Mouse (Mus musculus) kidney, embryonic 14.5 days (tissue): ENCODE measurements around the gene Lpp. TPM values are rescaled to one million over a fixed set of nuclear protein-coding genes. Genes with fewer than 3 reads are reported as not detected.

ENCODE experiments used
- ATAC-seq: fragments of 200-750 bp; cut with Nextera tagmentation; 2 replicates; pipeline ENCODE4 v1.8.0; 2017; ENCODE audit warnings: moderate number of reproducible peaks, mild to moderate bottlenecking, moderate TSS enrichment, moderate library complexity; ENCODE audit not compliant: low FRiP score, low TSS enrichment
- H3K27ac ChIP-seq: fragments of 300-500 bp; sonication (generic); 2 replicates; pipeline ENCODE4 v1.5.1; 2014; ENCODE audit warnings: low read depth, mild to moderate bottlenecking, low read length, moderate library complexity, mixed read lengths
- H3K27me3 ChIP-seq: fragments of 300-500 bp; sonication (generic); 2 replicates; pipeline ENCODE4 v1.6.1; 2014; ENCODE audit warnings: mild to moderate bottlenecking, low read length; ENCODE audit not compliant: control insufficient read depth, insufficient read depth
- H3K36me3 ChIP-seq: fragments of 300-500 bp; sonication (generic); 2 replicates; pipeline ENCODE4 v1.6.1; 2014; ENCODE audit warnings: low read length, mixed read lengths; ENCODE audit not compliant: control insufficient read depth, insufficient read depth
- H3K4me1 ChIP-seq: fragments of 300-500 bp; sonication (generic); 2 replicates; pipeline ENCODE4 v1.6.1; 2014; ENCODE audit warnings: low read length, mixed read lengths; ENCODE audit not compliant: control insufficient read depth, insufficient read depth
- H3K4me2 ChIP-seq: fragments of 300-500 bp; sonication (generic); replicated peaks from 2 replicates; pipeline ENCODE4 v1.6.1; 2014; ENCODE audit warnings: low read depth, mild to moderate bottlenecking, low read length
- H3K4me3 ChIP-seq: fragments of 300-500 bp; sonication (generic); 2 replicates; pipeline ENCODE4 v1.5.1; 2014; ENCODE audit warnings: mild to moderate bottlenecking, low read length
- H3K9ac ChIP-seq: fragments of 300-500 bp; sonication (generic); 2 replicates; pipeline ENCODE4 v1.6.1; 2014; ENCODE audit warnings: low read depth, mild to moderate bottlenecking, low read length, moderate library complexity
- H3K9me3 ChIP-seq: fragments of 300-500 bp; sonication (generic); 2 replicates; pipeline ENCODE4 v1.6.1; 2016; ENCODE audit warnings: low read length; ENCODE audit not compliant: control insufficient read depth
- WGBS: fragments of 180-500 bp; shearing (Covaris S2); extraction: QIAGEN DNeasy Blood & Tissue Kit; methylation state at CpG from one replicate; pipeline ENCODE4 v1.1.7; 2014; 5-methylcytosine and 5-hydroxymethylcytosine counted together
- polyA plus RNA-seq: library from polyadenylated mRNA; unstranded; fragments of >200 nt; fragmentation: Nextera tagmentation; extraction: Ambion mirVana; gene quantifications from 2 replicates; pipeline ENCODE4 v1.2.1, GENCODE M21; 2014

Lpp gene
- polyA plus RNA-seq, 1 experiment from 2014 or later: 49.2 TPM

DNA sequence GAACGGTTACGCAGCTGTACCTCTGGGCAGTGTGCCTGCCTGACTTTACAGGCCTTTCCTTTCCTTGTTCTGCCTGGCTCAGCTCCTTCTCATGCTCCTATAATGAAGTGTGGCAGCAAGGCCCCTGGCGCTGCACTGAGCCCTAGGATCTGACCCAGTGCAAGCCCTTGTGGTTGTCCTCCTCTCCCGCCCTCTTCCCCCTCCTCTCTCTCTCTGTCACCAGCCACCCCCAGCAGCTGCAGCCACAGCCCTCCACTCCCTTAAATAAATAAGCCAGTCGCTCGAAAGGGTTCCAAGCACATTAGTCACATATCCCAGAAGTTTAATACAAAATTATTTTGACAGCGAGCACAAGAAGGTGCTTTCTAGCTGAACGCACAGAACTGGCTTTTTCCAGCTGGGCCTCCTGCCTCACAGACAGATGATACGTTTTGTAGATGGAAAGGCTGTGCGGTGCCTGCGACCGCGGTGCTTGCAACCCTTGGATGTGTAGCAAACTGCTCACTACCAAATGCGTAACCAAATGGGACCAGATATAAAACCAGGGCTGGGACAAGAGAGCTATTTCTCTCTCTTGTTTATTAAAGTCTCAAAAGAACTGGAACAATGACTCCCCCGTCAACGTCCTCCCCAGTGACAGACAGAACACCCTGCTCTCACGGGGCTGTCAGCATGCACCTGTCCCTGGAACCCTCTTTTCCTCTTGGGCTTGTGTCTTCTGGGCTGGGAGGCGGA lies 97.6 kb downstream of the Lpp start:
- no peak overlapping the region for H3K4me2 ChIP-seq

DNA sequence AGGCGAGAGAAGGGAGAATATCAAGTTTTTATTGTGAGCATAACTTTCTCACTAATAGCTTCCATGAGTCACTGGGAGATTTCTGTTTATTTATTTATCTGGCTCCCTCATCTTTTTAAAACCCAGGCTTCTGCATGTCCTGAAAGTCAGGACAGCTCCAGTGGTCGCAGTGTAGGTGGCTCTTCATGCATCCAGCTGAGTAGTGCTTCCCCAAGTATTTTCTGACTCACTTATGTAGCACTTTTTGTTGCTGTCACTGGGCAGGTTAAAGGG lies 98.1 kb downstream of the Lpp start:
- no peak for ATAC-seq
- no peaks in the 10 kb centered on the region for H3K36me3 ChIP-seq
- no peaks in the 10 kb centered on the region for H3K9me3 ChIP-seq
- H3K9ac ChIP-seq: no peak overlapping the region
- no peaks in the 10 kb centered on the region for H3K27me3 ChIP-seq
- peaks cover 21% of the 10 kb centered on the region for H3K4me1 ChIP-seq
- no peak overlapping the region for H3K4me3 ChIP-seq
- H3K4me2 ChIP-seq: no peak overlapping the region
- WGBS: 54% methylated on average over 2 of the region's 2 CpGs
- H3K27ac ChIP-seq: no peak overlapping the region

More for the DNA sequence above, 97.6 kb downstream of the Lpp start:
- Histone ChIP-seq H3K4me3 (no peak overlapping the region), H3K27ac (peak overlapping the region; percentile 12; the same call in 1 of the 2 replicates), H3K9me3 (no peaks in the 10 kb centered on the region), H3K36me3 (no peaks in the 10 kb centered on the region), H3K4me1 (peaks cover 21% of the 10 kb centered on the region), H3K9ac (no peak overlapping the region), H3K27me3 (no peaks in the 10 kb centered on the region)
- peak; percentile 58; the same call in 1 of the 2 replicates for ATAC-seq
- 42% methylated on average over 18 of the region's 18 CpGs for WGBS

DNA sequence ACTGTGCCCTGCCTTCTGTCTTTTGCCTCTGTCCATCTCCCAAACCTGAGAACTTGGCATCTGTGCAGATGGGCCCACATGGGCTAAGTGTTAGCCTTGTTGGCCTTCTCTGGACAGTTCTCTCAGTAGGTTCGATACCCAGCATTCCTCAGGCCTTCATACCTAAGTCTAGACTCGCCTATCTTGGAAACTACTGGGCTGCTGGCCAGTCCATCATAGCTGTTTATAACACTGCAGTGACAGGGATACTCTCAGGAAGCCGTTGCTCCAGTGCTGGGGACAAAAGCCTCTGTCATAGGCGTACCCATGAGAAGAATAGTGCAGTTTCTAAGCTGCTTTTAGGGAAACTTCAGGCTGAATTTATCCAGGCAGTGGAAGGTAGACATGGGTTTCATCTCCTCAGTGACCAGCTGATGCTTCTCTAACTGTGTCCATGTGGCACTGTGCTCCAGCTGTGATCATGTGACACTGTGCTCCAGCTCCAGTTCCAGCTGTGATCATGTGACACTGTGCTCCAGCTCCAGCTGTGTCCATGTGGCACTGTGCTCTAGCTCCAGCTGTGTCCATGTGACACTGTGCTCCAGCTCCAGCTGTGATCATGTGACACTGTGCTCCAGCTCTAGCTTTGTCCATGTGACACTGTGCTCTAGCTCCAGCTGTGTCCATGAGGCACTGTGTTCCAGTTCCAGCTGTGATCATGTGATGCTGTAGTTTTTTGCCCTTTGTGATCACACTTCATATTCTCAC lies 99.1 kb downstream of the Lpp start:
- Histone ChIP-seq H3K4me1 (peaks cover 21% of the 10 kb centered on the region), H3K27me3 (no peaks in the 10 kb centered on the region), H3K4me3 (no peak overlapping the region), H3K27ac (no peak overlapping the region), H3K9ac (no peak overlapping the region), H3K9me3 (no peaks in the 10 kb centered on the region), H3K36me3 (no peaks in the 10 kb centered on the region), H3K4me2 (no peak overlapping the region)
- no peak for ATAC-seq
- 77% methylated on average over 4 of the region's 4 CpGs for WGBS

DNA sequence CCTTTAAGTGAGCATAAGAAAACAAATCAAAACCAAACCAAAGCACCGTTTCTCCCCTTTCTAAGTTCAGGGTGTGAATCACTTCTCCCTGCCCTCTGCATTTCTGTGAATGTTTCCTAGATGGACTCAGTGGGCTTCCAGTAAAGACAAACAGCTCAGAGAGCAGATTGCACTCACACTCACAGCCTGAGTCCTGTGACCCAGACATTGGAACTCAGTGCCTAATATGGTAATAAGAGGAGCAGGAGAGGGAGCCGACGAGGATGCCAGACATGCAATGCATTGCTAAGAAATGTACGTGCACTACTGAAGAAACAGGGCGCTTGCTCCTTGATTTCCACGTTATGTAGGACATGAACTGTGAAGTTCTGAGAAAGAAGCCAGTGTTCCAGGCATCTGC lies 101.2 kb downstream of the Lpp start:
- H3K36me3 ChIP-seq: no peaks in the 10 kb centered on the region

DNA sequence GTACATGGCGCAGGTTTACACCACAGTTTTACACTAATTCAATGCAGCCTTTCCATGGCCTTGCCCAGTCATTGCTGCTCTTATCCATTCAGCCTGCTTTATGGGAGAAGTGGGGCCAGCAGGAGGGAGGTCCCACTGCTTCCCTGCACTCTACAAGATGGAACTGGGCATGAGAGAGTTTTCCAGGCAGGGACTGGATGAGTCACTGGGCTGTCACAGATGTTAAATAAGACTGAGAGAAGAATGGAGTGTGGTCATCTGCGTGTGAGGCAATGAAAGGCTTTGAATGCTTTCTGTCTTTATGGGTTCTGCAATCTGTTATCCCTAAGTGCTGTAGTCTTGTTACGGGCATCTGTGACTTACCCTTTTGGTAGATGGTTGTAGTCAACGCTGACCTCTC lies 102.2 kb downstream of the Lpp start:
- no peak overlapping the region for H3K4me3 ChIP-seq
- peaks cover 12% of the 10 kb centered on the region for H3K4me1 ChIP-seq
- no peak overlapping the region for H3K4me2 ChIP-seq
- no peak overlapping the region for H3K9ac ChIP-seq
- WGBS: 79% methylated on average over 4 of the region's 4 CpGs
- ATAC-seq: no peak
- no peaks in the 10 kb centered on the region for H3K9me3 ChIP-seq
- no peaks in the 10 kb centered on the region for H3K27me3 ChIP-seq
- no peaks in the 10 kb centered on the region for H3K36me3 ChIP-seq
- H3K27ac ChIP-seq: no peak overlapping the region

More for the DNA sequence above, 101.2 kb downstream of the Lpp start:
- Histone ChIP-seq H3K27ac (no peak overlapping the region), H3K27me3 (no peaks in the 10 kb centered on the region), H3K9ac (no peak overlapping the region), H3K9me3 (no peaks in the 10 kb centered on the region), H3K4me3 (no peak overlapping the region), H3K4me2 (no peak overlapping the region), H3K4me1 (peaks cover 16% of the 10 kb centered on the region)
- WGBS: 37% methylated on average over 6 of the region's 6 CpGs
- ATAC-seq: no peak

DNA sequence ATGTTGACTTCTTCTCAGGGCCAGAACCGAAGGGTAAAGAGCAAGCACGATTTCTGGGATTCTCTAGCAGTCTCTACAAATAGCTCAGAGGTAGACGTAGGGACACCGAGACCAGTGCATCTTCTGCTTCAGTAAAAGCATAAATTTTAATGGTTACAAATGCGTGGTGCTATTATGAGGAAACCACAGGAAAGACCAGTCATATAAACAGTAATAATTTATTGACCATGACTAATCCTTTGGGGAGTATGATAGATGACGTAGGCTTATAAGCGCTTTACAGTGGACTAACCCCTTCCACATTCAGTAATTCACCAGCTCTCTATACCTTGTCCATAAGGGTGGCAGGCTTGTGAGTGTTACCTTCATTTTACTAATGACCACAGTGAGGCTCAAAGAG lies 103.3 kb downstream of the Lpp start:
- Histone ChIP-seq H3K36me3 (no peaks in the 10 kb centered on the region), H3K9me3 (no peaks in the 10 kb centered on the region), H3K27me3 (no peaks in the 10 kb centered on the region), H3K9ac (no peak overlapping the region), H3K4me2 (no peak overlapping the region), H3K4me1 (peaks cover 5% of the 10 kb centered on the region; the same call in 1 of the 2 replicates), H3K27ac (no peak overlapping the region), H3K4me3 (no peak overlapping the region)
- ATAC-seq: no peak
- WGBS: 71% methylated on average over 7 of the region's 7 CpGs

DNA sequence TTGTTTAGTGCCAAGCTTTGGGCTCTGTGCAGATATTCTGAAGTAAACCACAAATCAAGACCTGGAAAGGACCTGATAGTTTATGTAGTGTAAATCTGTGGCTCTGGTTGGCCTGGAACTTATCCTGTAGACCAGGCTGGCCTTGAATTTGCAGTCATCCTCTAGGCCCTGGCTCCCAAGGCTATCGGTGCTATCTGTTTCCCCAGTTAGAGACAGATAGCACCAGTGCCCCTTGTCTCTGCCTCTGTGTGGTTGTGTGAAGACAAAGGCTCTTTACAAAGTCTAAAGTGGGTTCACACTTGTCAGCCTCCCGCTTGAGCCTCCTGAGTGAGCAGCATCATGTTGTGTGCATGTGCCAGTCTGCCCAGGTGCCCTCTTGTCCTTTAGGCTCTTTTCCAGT lies 104.1 kb downstream of the Lpp start:
- H3K4me3 ChIP-seq: no peak overlapping the region
- 88% methylated on average over 2 of the region's 2 CpGs for WGBS
- no peaks in the 10 kb centered on the region for H3K36me3 ChIP-seq
- H3K4me1 ChIP-seq: peaks cover 5% of the 10 kb centered on the region; the same call in 1 of the 2 replicates
- ATAC-seq: no peak
- no peak overlapping the region for H3K9ac ChIP-seq
- no peaks in the 10 kb centered on the region for H3K9me3 ChIP-seq
- no peaks in the 10 kb centered on the region for H3K27me3 ChIP-seq
- H3K27ac ChIP-seq: no peak overlapping the region
- H3K4me2 ChIP-seq: no peak overlapping the region

DNA sequence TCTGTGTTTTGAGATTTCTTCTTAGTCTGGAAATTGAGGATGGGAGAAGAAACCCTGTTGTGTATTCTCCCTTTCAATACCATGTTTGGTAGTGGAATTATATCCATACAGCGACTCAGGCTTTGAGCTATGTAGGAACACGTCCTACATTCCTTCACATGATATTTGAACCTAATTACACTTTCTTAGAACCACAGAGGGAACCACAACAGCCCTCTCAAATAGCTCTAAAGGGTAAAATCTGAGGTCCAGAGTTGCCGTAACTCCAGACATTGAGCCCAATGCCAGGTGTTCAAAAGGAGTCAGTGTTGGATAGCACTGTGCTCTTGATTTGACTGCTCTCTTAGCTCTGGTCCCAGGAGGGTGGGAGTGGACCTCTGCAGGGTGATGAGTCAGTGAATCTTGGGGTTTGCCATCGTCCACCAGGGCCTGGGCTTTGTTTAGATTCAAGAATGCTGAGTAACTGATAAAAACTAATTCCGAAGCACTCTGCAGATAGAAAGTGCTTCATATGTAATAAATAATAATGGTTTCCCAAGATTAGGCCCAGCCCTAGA lies 104.9 kb downstream of the Lpp start:
- Histone ChIP-seq H3K4me1 (peaks cover 5% of the 10 kb centered on the region; the same call in 1 of the 2 replicates), H3K9ac (no peak overlapping the region), H3K27ac (no peak overlapping the region), H3K9me3 (no peaks in the 10 kb centered on the region), H3K27me3 (no peaks in the 10 kb centered on the region), H3K4me3 (no peak overlapping the region), H3K36me3 (no peaks in the 10 kb centered on the region), H3K4me2 (no peak overlapping the region)
- WGBS: 82% methylated on average over 5 of the region's 5 CpGs
- no peak for ATAC-seq

DNA sequence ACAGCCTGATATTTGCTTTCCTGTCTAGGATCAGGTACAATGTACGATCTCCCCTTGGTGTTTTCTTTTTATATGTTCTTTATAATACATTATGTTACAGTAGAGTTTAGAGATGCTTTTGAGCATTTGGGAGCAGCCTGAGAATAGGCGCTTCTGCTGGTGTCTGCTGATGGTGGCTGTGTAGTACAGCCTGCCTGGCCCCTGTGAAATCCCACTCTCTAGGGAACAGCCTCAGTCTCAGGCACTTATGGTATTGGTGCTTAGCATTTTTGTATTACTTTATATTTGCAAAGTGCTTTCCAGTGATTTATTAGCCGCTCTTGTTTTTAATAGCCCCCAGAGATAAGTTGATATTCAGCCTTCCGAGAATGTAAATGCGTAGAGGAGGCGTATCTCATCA lies 107.9 kb downstream of the Lpp start:
- no peaks in the 10 kb centered on the region for H3K36me3 ChIP-seq
- H3K9me3 ChIP-seq: no peaks in the 10 kb centered on the region
- H3K4me3 ChIP-seq: no peak overlapping the region
- no peak overlapping the region for H3K4me2 ChIP-seq
- ATAC-seq: no peak
- no peak overlapping the region for H3K9ac ChIP-seq
- WGBS: 59% methylated on average over 6 of the region's 6 CpGs
- H3K27me3 ChIP-seq: no peaks in the 10 kb centered on the region
- peaks cover 2% of the 10 kb centered on the region; the same call in 1 of the 2 replicates for H3K4me1 ChIP-seq
- H3K27ac ChIP-seq: no peak overlapping the region
